Mouse (Mus musculus): ENCODE results near the gene Ankar. TPM values are rescaled to one million over a fixed set of nuclear protein-coding genes. Genes with fewer than 3 reads are reported as not detected.

Gene Ankar
- not detected for polyA plus RNA-seq (2014; fragmentation: Illumina TruSeq; extraction: RNeasy Lipid Tissue Mini Kit (QIAGEN cat#74804); ENCODE audit: insufficient read depth, low read depth, low replicate concordance)

GRCm38 (mm10) chr1:72700479-72700878 lies at the start of gene Ankar:
Gene Ankar (minus strand): TSS chr1:72700579.

DNA sequence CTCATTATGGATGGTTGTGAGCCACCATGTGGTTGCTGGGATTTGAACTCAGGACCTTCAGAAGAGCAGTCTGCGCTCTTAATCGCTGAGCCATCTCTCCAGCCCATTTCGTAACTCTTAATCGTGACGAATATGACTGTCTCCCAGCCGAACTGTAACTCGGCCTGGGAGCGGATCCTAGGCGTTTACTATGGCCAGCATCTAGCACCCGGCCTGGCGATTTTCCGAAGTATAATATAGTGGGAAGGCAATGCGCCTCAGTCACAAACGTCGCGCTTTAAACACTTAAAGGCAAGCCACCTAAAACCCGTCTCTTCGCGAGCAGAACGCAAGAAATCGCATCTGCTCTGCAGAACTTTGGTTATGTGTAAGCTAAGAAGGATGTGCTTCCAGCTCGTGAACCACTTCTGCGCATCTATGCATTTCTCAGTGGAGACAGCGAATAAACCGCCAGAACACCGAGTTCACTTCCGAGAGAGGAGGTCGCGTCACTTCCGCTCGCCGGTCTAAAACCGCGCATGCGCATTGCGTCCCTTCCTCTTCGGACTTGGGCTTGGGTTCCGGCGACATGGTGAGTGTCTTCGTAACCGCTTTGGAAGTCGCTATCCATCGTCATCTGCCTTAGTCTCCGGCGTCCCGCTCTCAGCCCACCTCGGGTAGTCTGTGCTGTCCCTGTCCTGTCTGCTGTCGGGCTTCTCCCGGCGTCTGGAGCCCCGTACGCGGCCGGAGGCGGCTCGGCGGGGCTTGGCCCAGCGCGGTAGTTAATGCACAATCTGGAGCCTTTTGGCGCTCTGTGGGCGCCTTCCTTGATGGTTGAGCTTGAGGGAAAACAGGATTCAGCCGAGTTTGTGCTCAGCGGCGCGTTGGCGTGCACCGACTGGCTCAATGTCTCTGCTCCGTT lies 10.6 kb upstream of the Ankar start, which contains the start of gene Rpl37a:
Rpl37a (plus strand) TSS at position 538 of the 901 bp plus-strand sequence.

Other genes with a start within 250 kb of the Ankar start
- gene March4, start 163.6 kb downstream of the Ankar start, polyA plus RNA-seq (2014; fragmentation: Illumina TruSeq; extraction: RNeasy Lipid Tissue Mini Kit (QIAGEN cat#74804); ENCODE audit: insufficient read depth, low read depth, low replicate concordance) = 1.0 TPM
- gene Smarcal1, start 117.3 kb downstream of the Ankar start, polyA plus RNA-seq (2014; fragmentation: Illumina TruSeq; extraction: RNeasy Lipid Tissue Mini Kit (QIAGEN cat#74804); ENCODE audit: insufficient read depth, low read depth, low replicate concordance) = 10.4 TPM
- 2,122 TPM for gene Rpl37a, start 10.7 kb upstream of the Ankar start, polyA plus RNA-seq (2014; fragmentation: Illumina TruSeq; extraction: RNeasy Lipid Tissue Mini Kit (QIAGEN cat#74804); ENCODE audit: insufficient read depth, low read depth, low replicate concordance)
- gene Igfbp2, start 123.9 kb upstream of the Ankar start, polyA plus RNA-seq (2014; fragmentation: Illumina TruSeq; extraction: RNeasy Lipid Tissue Mini Kit (QIAGEN cat#74804); ENCODE audit: insufficient read depth, low read depth, low replicate concordance) = 213 TPM
- gene Igfbp5, start 174.3 kb upstream of the Ankar start, polyA plus RNA-seq (2014; fragmentation: Illumina TruSeq; extraction: RNeasy Lipid Tissue Mini Kit (QIAGEN cat#74804); ENCODE audit: insufficient read depth, low read depth, low replicate concordance) = 47.9 TPM

Measured in lung, adult 10 weeks (tissue).